10 mouse cellular contexts compared by ENCODE assay signal in the genomic region with DNA sequence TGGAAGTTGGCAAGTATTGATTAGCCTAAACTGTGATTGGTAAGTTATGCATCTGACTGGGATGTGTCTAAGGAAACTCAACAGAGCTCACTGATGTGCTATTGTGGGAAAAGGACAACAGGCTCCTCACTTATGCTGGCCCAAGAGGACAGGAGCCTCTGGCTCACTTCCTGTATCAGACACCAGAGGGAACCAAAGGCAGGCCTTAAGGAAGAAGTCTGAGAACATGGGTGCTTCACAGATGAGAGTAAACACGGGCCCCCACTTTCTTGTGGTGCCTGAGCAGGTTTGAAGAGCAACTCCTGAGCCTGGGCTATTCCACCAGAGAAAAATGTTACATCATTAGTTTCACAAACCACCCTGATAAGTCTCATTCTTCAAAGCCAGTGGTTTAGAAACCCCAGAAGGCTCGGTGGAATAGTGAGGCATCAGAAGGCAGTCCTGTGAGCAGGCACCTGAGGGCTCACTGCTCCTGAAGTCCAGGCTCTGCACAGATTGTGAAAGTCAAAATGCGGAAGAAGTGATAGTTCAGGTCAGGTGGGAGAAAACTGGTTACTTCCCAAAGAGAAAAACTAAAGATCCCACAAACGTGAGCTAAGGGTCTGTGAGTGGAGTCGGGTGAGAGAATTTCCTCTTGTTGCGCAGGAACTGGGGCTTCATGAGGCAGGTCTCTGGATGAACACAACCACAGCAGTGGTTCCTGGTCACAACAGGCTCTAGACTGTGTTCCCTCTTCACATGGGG. TPM values are rescaled to one million over a fixed set of nuclear protein-coding genes. Genes with fewer than 3 reads are reported as not detected.
DNase-seq lines count a peak whose midpoint lies in the region; ATAC-seq and TF ChIP-seq lines count a peak whose summit lies in the region.
"Had no signal": no experiment of that assay in that cellular context is flagged by ENCODE, and none has a peak within 500 bp of the region (broad histone marks: within the 10 kb centered on the region; RNA-seq: fewer than 3 reads in every experiment).

No protein-coding gene starts in this region.

- no peaks in the 10 kb centered on the region for H3K9me3 ChIP-seq in kidney, postnatal 0 days (replicated peaks; ENCODE audit: low read length)
- H3K9me3 ChIP-seq in stomach, postnatal 0 days (ENCODE audit: control insufficient read depth, low read length), result no peaks in the 10 kb centered on the region
- H3K9me3 ChIP-seq: heart, embryonic 15.5 days; stomach, embryonic 15.5 days had no signal

- ATAC-seq in kidney, postnatal 0 days (replicated peaks; ENCODE audit: low FRiP score, low read depth), result peak; percentile 17; the same call in 1 of the 2 replicates
- ATAC-seq in stomach, postnatal 0 days (ENCODE audit: low FRiP score, low TSS enrichment), result no peak

- no peaks in the 10 kb centered on the region for H3K4me1 ChIP-seq in kidney, postnatal 0 days (replicated peaks; ENCODE audit: insufficient read depth, low read length)
- H3K4me1 ChIP-seq in stomach, postnatal 0 days (replicated peaks; ENCODE audit: control insufficient read depth, insufficient read depth), result no peaks in the 10 kb centered on the region
- H3K4me1 ChIP-seq: heart, embryonic 15.5 days; stomach, embryonic 15.5 days had no signal

- WGBS in kidney, postnatal 0 days, result 82% methylated on average over 6 of the region's 6 CpGs
- 84% methylated on average over 6 of the region's 6 CpGs for WGBS in stomach, postnatal 0 days

- no peak for TF ChIP-seq EP300 in stomach, postnatal 0 days (optimal IDR thresholded peaks at IDR 0.05)

- H3K27ac ChIP-seq in kidney, postnatal 0 days, result no peak overlapping the region
- no peak overlapping the region for H3K27ac ChIP-seq in stomach, postnatal 0 days (replicated peaks)
- H3K27ac ChIP-seq: heart, embryonic 15.5 days; macrophage; stomach, embryonic 15.5 days had no signal

- H3K36me3 ChIP-seq in kidney, postnatal 0 days (ENCODE audit: insufficient read depth, low read length), result no peaks in the 10 kb centered on the region
- no peaks in the 10 kb centered on the region for H3K36me3 ChIP-seq in stomach, postnatal 0 days (ENCODE audit: control insufficient read depth, insufficient read depth, low read length)
- H3K36me3 ChIP-seq: heart, embryonic 15.5 days; stomach, embryonic 15.5 days had no signal

- peak; percentile 49 to 52 for DNase-seq in left cerebral cortex, postnatal 14 days (ENCODE audit: low spot score in 2 of 2)
- DNase-seq in left cerebral cortex, postnatal 4 days, result no peak
- DNase-seq in T-cell, adult 2 months (ENCODE audit: low spot score), result peak; percentile 35
- peak; percentile 58 for DNase-seq in kidney, postnatal 0 days (ENCODE audit: low spot score)
- no peak for DNase-seq in stomach, postnatal 0 days (ENCODE audit: low spot score)
- no peak for DNase-seq in embryo, embryonic 9.5 days (ENCODE audit: extremely low spot score)
- no peak for DNase-seq in layer of hippocampus, adult 8-10 months (ENCODE audit: low spot score in 2 of 2)

- H3K9ac ChIP-seq in kidney, postnatal 0 days (ENCODE audit: low read depth, low read length), result no peak overlapping the region
- H3K9ac ChIP-seq in stomach, postnatal 0 days (ENCODE audit: low read length), result no peak overlapping the region
- H3K9ac ChIP-seq: heart, embryonic 15.5 days; stomach, embryonic 15.5 days had no signal

- TF ChIP-seq CTCF in kidney, postnatal 0 days (IDR thresholded peaks at IDR 0.05; ENCODE audit: low read depth), result peak; percentile 73
- peak; percentile 66 for TF ChIP-seq CTCF in stomach, postnatal 0 days (IDR thresholded peaks at IDR 0.05; ENCODE audit: low read depth)

- intact Hi-C loops in left cerebral cortex, postnatal 14 days (cut with DNase I), result loop anchor here (2.0 kb wide), 1 partner anchor 66 kb away; no protein-coding TSS in a partner anchor
- intact Hi-C loops in left cerebral cortex, postnatal 4 days (cut with DNase I), result no loop called here

- H3K27me3 ChIP-seq in kidney, postnatal 0 days (ENCODE audit: insufficient read depth, low read length), result no peaks in the 10 kb centered on the region
- H3K27me3 ChIP-seq in stomach, postnatal 0 days (ENCODE audit: control insufficient read depth, insufficient read depth, low read length), result no peaks in the 10 kb centered on the region
- H3K27me3 ChIP-seq: heart, embryonic 15.5 days; stomach, embryonic 15.5 days had no signal

- H3K4me3 ChIP-seq in kidney, postnatal 0 days (replicated peaks; ENCODE audit: low read depth, low read length), result no peak overlapping the region
- H3K4me3 ChIP-seq in stomach, postnatal 0 days (ENCODE audit: low read depth, low read length), result no peak overlapping the region
- H3K4me3 ChIP-seq: heart, embryonic 15.5 days; stomach, embryonic 15.5 days had no signal

- no peak overlapping the region for H3K4me2 ChIP-seq in kidney, postnatal 0 days (ENCODE audit: low read length)
- no peak overlapping the region for H3K4me2 ChIP-seq in stomach, postnatal 0 days (replicated peaks; ENCODE audit: low read depth)
- H3K4me2 ChIP-seq: heart, embryonic 15.5 days; stomach, embryonic 15.5 days had no signal

RNA-seq across cellular contexts. Expression of a gene that starts 43.9 kb away (rescaled TPM):
- 1 to 10 TPM; 2.3 to 2.5 TPM for total RNA-seq in left cerebral cortex, postnatal 14 days (2021)
- not detected for total RNA-seq in left cerebral cortex, postnatal 4 days (2021)
- polyA plus RNA-seq in kidney, postnatal 0 days (2015; fragmentation: Nextera tagmentation; extraction: Ambion mirVana), result 0.14 and 0.72 TPM in 2 replicates
- polyA plus RNA-seq in stomach, postnatal 0 days (2015; fragmentation: Nextera tagmentation; extraction: Ambion mirVana), result 0.10 TPM in 1 of 2 replicates, not detected in the other
- 1 to 10 TPM in 2 of 4 experiments, under 1 TPM in 2; 0.52 to 2.6 (median 0.98) TPM for total RNA-seq in layer of hippocampus, adult 8-10 months (2022)
- polyA plus RNA-seq: heart, embryonic 15.5 days had no signal

Comparison
In these comparisons a context has a peak if more than half of its experiments do, and no peak if none do; other contexts are left out.
1. DNase-seq: peak in left cerebral cortex, postnatal 14 days (2 of 2), T-cell, adult 2 months (single experiment) and kidney, postnatal 0 days (single experiment); none in left cerebral cortex, postnatal 4 days (single experiment), stomach, postnatal 0 days (single experiment), embryo, embryonic 9.5 days (single experiment) and layer of hippocampus, adult 8-10 months (0 of 2).